Mouse (Mus musculus): Measurements from ENCODE around the gene Ccdc51.

Gene Ccdc51

GRCm38 (mm10) chr9:109082124-109082800, at the start of gene Ccdc51, which contains the start of gene Tma7:
Gene Ccdc51, plus strand, starts transcription at chr9:109082493.
Gene Tma7, minus strand, starts transcription at chr9:109082587.
- peak; percentile 90 for DNase-seq

- DNase-seq, result peak; percentile 27
Measured at GRCm38 (mm10) chr9:109038086-109038895, 44.0 kb upstream of the Ccdc51 start, which contains the start of gene Shisa5. Gene Shisa5, plus strand, starts transcription at chr9:109038565.

- no peak for DNase-seq
Measured at GRCm38 (mm10) chr9:109038901-109039364, 43.4 kb upstream of the Ccdc51 start.

GRCm38 (mm10) chr9:109039681-109040080, 42.6 kb upstream of the Ccdc51 start:
- no peak for DNase-seq

DNA sequence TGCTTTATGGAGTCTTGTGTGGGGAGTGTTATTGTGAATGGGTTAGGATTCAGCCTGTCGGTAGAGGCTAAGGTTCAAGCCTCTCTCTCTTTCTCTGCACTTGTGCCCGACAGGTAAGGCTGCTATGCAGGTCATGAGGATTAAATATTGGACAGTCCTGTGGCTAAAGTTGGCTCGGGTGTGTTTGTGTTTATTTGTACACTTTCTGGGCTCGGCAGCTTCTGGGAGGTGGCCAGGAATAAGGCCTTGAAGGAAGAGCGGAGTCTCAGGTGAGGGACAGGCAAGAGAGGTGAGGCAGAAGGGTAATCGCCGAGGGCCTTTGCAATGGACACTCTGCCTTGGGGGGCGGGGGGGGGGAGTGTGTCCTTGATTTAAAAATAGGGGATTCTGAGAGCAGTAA, 42.1 kb upstream of the Ccdc51 start:
- DNase-seq, result no peak

DNA sequence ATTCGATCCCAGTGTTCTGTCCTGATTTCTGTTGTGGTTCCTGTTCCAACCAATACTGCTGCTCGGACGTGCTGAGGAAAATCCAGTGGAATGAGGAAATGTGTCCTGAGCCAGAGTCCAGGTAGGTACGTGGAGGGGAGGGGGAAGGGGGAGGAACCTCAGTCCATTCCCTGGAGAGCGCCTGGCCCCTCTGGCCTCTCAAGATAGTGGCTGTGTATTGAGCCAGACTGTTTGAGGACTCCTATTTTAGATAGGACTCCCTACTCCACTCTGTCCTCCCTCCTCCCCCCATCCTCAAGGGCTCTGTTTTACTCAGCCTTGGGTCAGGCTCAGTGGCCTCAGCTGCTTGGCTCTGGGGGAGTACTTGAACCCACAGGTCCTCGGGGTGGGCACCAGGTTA, 41.4 kb upstream of the Ccdc51 start:
- no peak for DNase-seq

DNA sequence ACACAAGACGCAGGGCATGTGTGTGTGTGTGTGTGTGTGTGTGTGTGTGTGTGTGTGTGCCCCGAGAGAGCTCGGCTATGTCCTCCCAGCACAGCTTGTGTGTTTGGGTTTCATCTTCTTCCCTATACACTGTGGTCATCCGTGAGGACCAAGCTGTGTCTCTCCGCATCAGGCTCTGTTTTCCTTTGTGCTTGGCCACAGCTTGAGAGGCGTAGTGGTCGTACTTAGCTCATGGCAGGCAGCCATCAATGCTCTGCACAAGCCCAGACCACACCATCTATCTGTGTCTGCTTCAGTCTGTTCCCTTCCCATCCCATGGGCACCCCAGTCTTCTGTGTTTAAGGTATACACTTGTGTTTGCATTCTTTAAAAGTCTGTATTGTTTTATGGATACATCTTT, 40.9 kb upstream of the Ccdc51 start:
- DNase-seq, result no peak

- DNase-seq, result no peak
Measured at GRCm38 (mm10) chr9:109046306-109046705, 36.0 kb upstream of the Ccdc51 start.

DNA sequence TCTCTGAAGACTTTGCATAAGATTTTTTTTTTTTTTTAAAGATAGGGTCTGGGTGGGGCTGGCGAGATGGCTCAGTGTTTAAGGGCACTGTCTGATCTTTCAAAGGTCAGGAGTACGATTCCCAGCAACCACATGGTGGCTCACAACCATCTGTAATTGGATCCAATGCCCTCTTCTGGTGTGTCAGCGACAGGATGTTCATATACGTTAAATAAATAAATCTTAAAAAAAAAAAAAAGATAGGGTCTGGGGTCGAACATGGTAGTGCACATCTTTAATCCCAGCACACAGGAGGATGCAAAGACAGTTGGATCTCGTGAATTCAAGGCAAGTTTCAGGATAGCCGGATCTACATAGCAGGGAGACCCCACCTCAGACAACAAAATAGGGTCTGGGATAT, 33.0 kb upstream of the Ccdc51 start:
- DNase-seq, result no peak

- DNase-seq, result no peak
Measured at GRCm38 (mm10) chr9:109049996-109050673, 32.2 kb upstream of the Ccdc51 start.

- DNase-seq, result no peak
Measured at GRCm38 (mm10) chr9:109050674-109050997, 31.7 kb upstream of the Ccdc51 start.

GRCm38 (mm10) chr9:109051011-109051501, 31.2 kb upstream of the Ccdc51 start:
- DNase-seq, result no peak

DNA sequence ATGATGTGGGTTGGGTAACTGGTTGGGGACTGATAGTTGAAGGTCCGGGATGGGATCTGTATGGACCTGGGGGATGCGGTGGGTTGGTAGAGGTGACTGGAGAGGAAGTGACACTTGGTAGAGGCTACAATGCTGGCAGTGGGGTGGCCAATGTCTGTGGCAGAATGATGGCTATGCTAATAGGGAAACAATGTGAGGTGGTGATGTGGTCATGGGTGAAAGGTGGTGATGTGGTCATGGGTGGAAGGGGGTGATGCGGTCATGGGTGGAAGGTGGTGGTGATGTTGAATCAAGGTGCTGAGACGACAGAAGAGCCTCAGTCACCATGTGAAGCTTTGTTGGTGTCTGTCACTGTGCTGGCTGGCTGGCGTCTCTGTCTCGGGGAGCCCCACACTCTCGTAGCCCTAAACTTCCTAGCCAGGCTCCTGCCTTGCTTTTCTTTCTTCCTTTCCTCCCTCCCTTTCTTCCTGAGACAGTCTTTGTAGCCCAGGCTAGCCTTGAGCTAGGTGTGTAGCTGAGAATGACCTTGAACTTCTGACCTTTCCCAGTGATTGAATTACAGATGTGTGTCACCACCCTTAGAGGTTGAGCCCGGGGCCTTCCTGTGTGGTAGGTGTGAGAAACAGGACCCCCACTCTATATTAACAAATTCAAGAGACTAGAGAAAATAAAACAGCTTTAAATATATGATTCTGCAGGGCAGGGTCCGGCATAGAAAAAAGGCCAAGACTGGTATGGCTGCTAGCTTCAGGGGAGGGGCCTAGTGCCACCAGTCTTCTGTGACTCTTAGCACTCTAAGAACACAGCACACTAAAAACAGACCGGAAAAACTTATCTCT, 30.4 kb upstream of the Ccdc51 start:
- no peak for DNase-seq

DNA sequence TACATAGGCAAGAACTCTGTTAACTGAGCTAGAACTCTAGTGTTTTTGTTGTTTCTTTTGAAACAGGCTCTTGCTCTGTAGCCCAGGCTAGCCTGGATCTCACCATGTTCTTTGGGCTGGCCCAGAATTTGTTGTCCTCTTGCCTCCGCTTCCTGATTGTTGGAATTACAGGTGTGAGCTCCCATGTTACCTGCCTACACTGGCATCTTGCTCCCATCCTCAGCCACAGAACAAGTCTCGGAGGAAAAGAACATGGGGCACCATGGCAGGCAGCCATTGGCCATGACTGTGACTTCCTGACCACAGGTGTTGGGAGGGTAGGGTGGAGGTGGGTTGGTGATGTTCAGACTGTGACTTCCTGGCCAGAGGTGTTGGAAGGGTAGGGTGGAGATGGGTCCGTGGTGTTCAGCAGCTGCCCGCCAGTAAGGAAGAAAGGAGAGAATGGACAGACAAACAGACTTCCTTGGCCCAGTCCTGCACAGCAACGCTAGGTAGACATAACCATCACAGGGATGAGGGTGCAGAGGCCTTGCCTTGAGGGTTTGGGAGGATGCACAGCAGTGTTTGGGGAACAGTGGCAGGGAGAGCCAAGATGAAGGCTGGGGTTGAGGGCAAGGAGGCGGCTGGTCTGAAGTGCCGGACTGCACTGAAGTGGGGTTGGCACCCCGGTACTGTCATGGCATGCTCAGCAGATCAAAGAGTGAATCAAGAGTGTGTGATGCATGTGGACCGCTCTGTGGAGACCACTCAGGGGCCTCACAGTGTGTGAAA, 29.6 kb upstream of the Ccdc51 start:
- DNase-seq, result no peak

DNA sequence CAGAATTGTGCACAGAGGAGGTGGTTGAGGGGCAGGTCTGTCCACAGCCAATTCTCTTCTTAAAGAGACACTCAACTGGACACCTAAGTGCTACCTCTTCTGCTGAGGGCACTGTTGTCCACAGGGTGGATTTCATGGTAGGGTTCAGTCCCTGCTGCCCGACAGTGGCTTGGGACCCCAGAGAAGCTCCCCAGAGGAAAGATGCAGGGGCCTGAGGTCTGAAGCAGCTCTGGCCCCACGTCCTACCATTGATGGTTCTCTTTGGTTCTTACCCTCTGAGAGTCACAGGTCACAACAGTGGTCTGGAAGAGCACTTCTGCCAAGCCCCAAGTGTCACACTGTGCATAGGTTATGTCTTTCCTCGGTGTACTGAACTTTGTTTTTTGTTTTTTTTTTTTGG, 28.9 kb upstream of the Ccdc51 start:
- DNase-seq, result no peak

GRCm38 (mm10) chr9:109053851-109054250, 28.4 kb upstream of the Ccdc51 start:
- no peak for DNase-seq

DNA sequence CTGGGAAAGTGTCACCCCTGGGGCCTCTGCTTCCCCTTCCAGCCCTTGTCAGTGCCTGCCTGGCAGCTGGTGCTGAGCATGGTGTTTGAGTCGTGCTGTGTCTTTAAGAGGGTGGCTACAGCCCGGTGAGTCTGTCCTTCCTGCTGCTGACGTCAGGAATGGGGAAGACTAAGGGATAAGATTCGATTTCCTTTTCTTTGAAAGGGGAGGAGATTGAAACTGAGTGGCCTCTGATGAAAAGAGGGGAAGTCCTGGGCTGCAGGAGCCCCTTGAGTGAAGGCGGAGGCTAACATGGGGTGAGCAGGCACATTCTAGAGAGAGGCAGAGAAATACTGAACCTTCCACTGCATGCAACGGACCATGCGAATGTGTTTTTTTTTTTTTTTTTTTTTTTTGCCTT, 27.6 kb upstream of the Ccdc51 start:
- DNase-seq, result peak; percentile 78

DNA sequence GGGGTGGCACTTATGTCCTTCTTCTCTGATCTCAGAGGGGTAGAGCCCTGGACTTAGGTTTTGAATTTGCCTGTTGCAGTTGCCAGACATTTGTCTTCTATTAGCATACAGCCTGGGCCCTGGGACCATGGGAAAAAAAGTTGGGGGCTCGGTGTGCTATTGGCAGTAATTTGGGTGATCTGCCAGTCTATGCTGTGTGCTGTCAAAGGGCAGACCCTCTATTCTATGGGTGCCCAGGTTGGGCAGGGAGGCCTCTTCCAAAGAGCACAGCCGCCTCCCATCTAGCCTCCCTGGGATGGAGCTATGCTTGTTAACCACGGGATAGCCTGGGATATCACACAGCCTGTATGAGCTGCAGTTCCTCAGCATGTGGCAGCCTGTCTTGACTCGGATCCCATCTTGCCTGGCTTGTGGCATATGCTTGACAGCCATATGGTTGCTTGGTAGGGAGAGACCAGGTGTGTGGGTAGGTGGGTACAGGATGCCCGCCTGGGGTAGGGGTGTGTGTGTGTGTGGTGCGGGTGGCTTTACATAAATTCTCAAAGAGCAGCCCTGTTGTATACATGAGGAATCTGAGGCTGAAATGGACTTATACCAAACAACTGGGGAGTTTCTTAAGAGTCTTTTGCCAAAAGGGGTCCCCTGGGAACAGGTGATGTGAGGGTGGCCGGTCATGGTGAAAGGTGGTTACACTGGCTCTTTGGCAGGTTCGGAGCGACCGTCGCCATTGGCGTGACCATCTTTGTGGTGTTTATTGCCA, 26.8 kb upstream of the Ccdc51 start:
- no peak for DNase-seq

- DNase-seq, result no peak
Measured at GRCm38 (mm10) chr9:109056081-109056690, 26.1 kb upstream of the Ccdc51 start.

GRCm38 (mm10) chr9:109056916-109057315, 25.4 kb upstream of the Ccdc51 start:
- DNase-seq, result no peak

DNA sequence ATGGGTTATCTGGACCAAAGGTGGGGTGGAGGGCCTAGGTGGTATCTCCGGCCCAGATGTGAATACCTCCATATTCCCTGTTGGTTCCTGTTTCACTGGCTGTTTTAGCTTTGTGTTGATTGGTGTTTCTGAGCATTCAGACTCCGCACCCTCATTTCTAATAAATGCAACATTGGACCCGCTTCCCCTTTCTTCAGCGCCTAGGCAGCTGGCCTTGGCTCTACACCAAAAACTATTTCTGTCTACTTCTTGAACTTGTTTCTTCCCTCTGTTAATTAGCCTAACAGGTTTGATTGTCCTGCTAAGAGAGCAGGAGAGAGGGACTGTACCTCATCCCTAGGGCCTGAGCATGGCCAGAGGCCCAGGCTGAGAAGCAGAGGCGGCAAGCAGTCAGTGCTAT, 24.8 kb upstream of the Ccdc51 start:
- DNase-seq, result no peak
